In genomic region chr5:121501424-121501996, GRCm38 (mm10) we compare ENCODE assay signal across 1 mouse cellular context.
TF ChIP-seq lines count a peak whose summit lies in the region.

No protein-coding gene starts in this region.

TF ChIP-seq in MEL, 35 proteins besides CTCF, POLR2A, EP300 and RAD21:
- TF ChIP-seq NRF1 (IDR thresholded peaks at IDR 0.05; ENCODE audit: insufficient read depth, low read depth, low read length, poor library complexity, severe bottlenecking) (peak; percentile 76), MXI1 (IDR thresholded peaks at IDR 0.05; ENCODE audit: low read depth, low read length) (peak; percentile 64; the same call in 1 of the 2 replicates), USF1 (IDR thresholded peaks at IDR 0.05; ENCODE audit: low read depth, low read length) (peak; percentile 75), USF2 (IDR thresholded peaks at IDR 0.05; ENCODE audit: borderline replicate concordance in 1 of 2, insufficient read depth in 1 of 2, low read depth in 1 of 2, low read length in 2 of 2) (0 out of 4 replicates have a peak, but pooled peaks of 1 of the 2 experiments have one; percentile 29), MAX (IDR thresholded peaks at IDR 0.05; ENCODE audit: low read length) (peak; percentile 58; the same call in 1 of the 2 replicates), SIN3A (IDR thresholded peaks at IDR 0.05; ENCODE audit: low read length) (peak; percentile 31; the same call in 1 of the 2 replicates), MYC (IDR thresholded peaks at IDR 0.05; ENCODE audit: low read depth, low read length) (peak; percentile 56; the same call in 1 of the 2 replicates)
